Mouse (Mus musculus) CH12.LX (cell line): ENCODE results near the gene Zfp870. TPM values are rescaled to one million over a fixed set of nuclear protein-coding genes. Genes with fewer than 3 reads are reported as not detected.

Source experiments
- DNase-seq: peaks from one replicate; pipeline ENCODE4 v3.0.0-alpha.2; 2013; ENCODE audit errors: extremely low read depth
- H3K27ac ChIP-seq: 2 replicates; pipeline ENCODE4 v1.5.1; 2012; ENCODE audit warnings: low read depth, mild to moderate bottlenecking, control low read depth, moderate library complexity; ENCODE audit not compliant: insufficient read depth
- H3K27me3 ChIP-seq: replicated peaks from 2 replicates; pipeline ENCODE3; 2012; ENCODE audit warnings: inconsistent platforms
- H3K36me3 ChIP-seq, 2 experiments: replicated peaks in 1 of 2; 2 replicates each; pipeline versions ENCODE3 to v1.6.1; 2012; ENCODE audit warnings: inconsistent platforms in 1 of 2, low read length in 1 of 2, mild to moderate bottlenecking in 1 of 2, mixed read lengths in 1 of 2, moderate library complexity in 1 of 2; ENCODE audit not compliant: control insufficient read depth in 1 of 2, insufficient read depth in 1 of 2
- H3K4me1 ChIP-seq, 2 experiments: 2 replicates each; pipeline ENCODE4 v1.6.1; 2012; ENCODE audit warnings: inconsistent platforms in 1 of 2, moderate library complexity in 1 of 2; ENCODE audit not compliant: insufficient read depth in 2 of 2, control insufficient read depth in 1 of 2
- H3K4me2 ChIP-seq: 2 replicates; pipeline ENCODE4 v1.6.1; 2012; ENCODE audit warnings: low read depth, mild to moderate bottlenecking, control low read depth; ENCODE audit not compliant: poor library complexity, insufficient read depth, severe bottlenecking
- H3K4me3 ChIP-seq, 3 experiments: fragments of 150-350 bp in 1 of 3; sonication (generic) in 1 of 3; replicated peaks in 1 of 3; 2 replicates each; pipeline versions ENCODE3 to v1.5.1; 2011 to 2012; ENCODE audit warnings: low read depth in 2 of 3, low read length in 2 of 3, mild to moderate bottlenecking in 2 of 3, moderate library complexity in 2 of 3, control low read depth in 1 of 3, improper control_type of control experiment in 1 of 3, inconsistent platforms in 1 of 3, mixed read lengths in 1 of 3; ENCODE audit not compliant: poor library complexity in 1 of 3
- H3K79me2 ChIP-seq: replicated peaks from 2 replicates; pipeline ENCODE4 v1.6.1; 2012; ENCODE audit warnings: mild to moderate bottlenecking, moderate library complexity; ENCODE audit not compliant: control insufficient read depth, poor library complexity, insufficient read depth, severe bottlenecking; ENCODE audit errors: extremely low read depth
- H3K9ac ChIP-seq: 2 replicates; pipeline ENCODE4 v1.6.1; 2012; ENCODE audit warnings: low read depth, mild to moderate bottlenecking, control low read depth, moderate library complexity; ENCODE audit not compliant: insufficient read depth
- H3K9me3 ChIP-seq: replicated peaks from 2 replicates; pipeline ENCODE3; 2012; ENCODE audit warnings: low read length, inconsistent platforms, mixed read lengths
- BHLHE40 ChIP-seq: IDR thresholded peaks from 2 replicates; pipeline ENCODE4 v1.6.1; 2011; ENCODE audit warnings: mild to moderate bottlenecking, low read depth, low read length, improper control_type of control experiment
- CHD2 ChIP-seq: IDR thresholded peaks from 2 replicates; pipeline ENCODE4 v1.6.1; 2011; ENCODE audit warnings: low read length, improper control_type of control experiment
- CTCF ChIP-seq, 2 experiments: IDR thresholded peaks in 1 of 2; conservative IDR thresholded peaks in 1 of 2; 2 replicates each; pipeline ENCODE4 v1.5.1; 2011 to 2012; ENCODE audit warnings: low read depth in 2 of 2, low read length in 2 of 2, improper control_type of control experiment in 1 of 2, inconsistent platforms in 1 of 2, mild to moderate bottlenecking in 1 of 2, moderate library complexity in 1 of 2
- E2F4 ChIP-seq: IDR thresholded peaks from 2 replicates; pipeline ENCODE4 v1.6.1; 2011; ENCODE audit warnings: low read depth, low read length, improper control_type of control experiment; ENCODE audit not compliant: insufficient replicate concordance
- ELF1 ChIP-seq: IDR thresholded peaks from 2 replicates; pipeline ENCODE4 v1.6.1; 2014; ENCODE audit warnings: low read depth, mild to moderate bottlenecking, inconsistent platforms, low read length, improper control_type of control experiment
- ETS1 ChIP-seq: conservative IDR thresholded peaks from 2 replicates; pipeline ENCODE4 v1.6.1; 2012; ENCODE audit warnings: low read depth, mild to moderate bottlenecking, inconsistent platforms, low read length, improper control_type of control experiment, moderate library complexity
- IRF4 ChIP-seq: IDR thresholded peaks from 2 replicates; pipeline ENCODE4 v1.6.1; 2014; ENCODE audit warnings: low read depth, mild to moderate bottlenecking, inconsistent platforms, low read length, improper control_type of control experiment
- KAT2A ChIP-seq: IDR thresholded peaks from 2 replicates; pipeline ENCODE4 v1.6.1; 2012; ENCODE audit warnings: low read length, improper control_type of control experiment, inconsistent platforms; ENCODE audit not compliant: insufficient replicate concordance
- MAFK ChIP-seq: IDR thresholded peaks from 2 replicates; pipeline ENCODE4 v1.6.1; 2011; ENCODE audit warnings: low read length, improper control_type of control experiment; ENCODE audit not compliant: insufficient replicate concordance
- MAZ ChIP-seq: IDR thresholded peaks from 2 replicates; pipeline ENCODE4 v1.6.1; 2012; ENCODE audit warnings: low read depth, mild to moderate bottlenecking, inconsistent platforms, low read length, improper control_type of control experiment, moderate library complexity
- MEF2A ChIP-seq: IDR thresholded peaks from 2 replicates; pipeline ENCODE4 v1.6.1; 2014; ENCODE audit warnings: low read depth, mild to moderate bottlenecking, inconsistent platforms, low read length, improper control_type of control experiment, borderline replicate concordance
- MXI1 ChIP-seq: IDR thresholded peaks from 2 replicates; pipeline ENCODE4 v1.6.1; 2011; ENCODE audit warnings: mild to moderate bottlenecking, low read depth, low read length, improper control_type of control experiment
- MYC ChIP-seq: IDR thresholded peaks from 2 replicates; pipeline ENCODE4 v1.6.1; 2011; ENCODE audit warnings: low read depth, mild to moderate bottlenecking, improper control_type of control experiment, low read length
- NRF1 ChIP-seq: IDR thresholded peaks from 2 replicates; pipeline ENCODE4 v1.6.1; 2014; ENCODE audit warnings: low read depth, mild to moderate bottlenecking, inconsistent platforms, low read length, improper control_type of control experiment, moderate library complexity
- POLR2A ChIP-seq: IDR thresholded peaks from 2 replicates; pipeline ENCODE4 v1.6.1; 2011; ENCODE audit warnings: low read depth, mild to moderate bottlenecking, improper control_type of control experiment, low read length
- RAD21 ChIP-seq: IDR thresholded peaks from 2 replicates; pipeline ENCODE4 v1.6.1; 2011; ENCODE audit warnings: low read depth, mild to moderate bottlenecking, low read length, improper control_type of control experiment, moderate library complexity
- SIN3A ChIP-seq: IDR thresholded peaks from 2 replicates; pipeline ENCODE4 v1.6.1; 2012; ENCODE audit warnings: low read length, improper control_type of control experiment, inconsistent platforms
- TCF12 ChIP-seq: IDR thresholded peaks from 2 replicates; pipeline ENCODE4 v1.6.1; 2014; ENCODE audit warnings: low read depth, mild to moderate bottlenecking, inconsistent platforms, low read length, improper control_type of control experiment
- USF1 ChIP-seq: IDR thresholded peaks from 2 replicates; pipeline ENCODE4 v1.6.1; 2014; ENCODE audit warnings: low read depth, mild to moderate bottlenecking, inconsistent platforms, low read length, improper control_type of control experiment
- USF2 ChIP-seq: conservative IDR thresholded peaks from 2 replicates; pipeline ENCODE4 v1.6.1; 2011; ENCODE audit warnings: low read depth, low read length, improper control_type of control experiment
- ZC3H11A ChIP-seq: IDR thresholded peaks from 2 replicates; pipeline ENCODE4 v1.6.1; 2012; ENCODE audit warnings: low read depth, mild to moderate bottlenecking, inconsistent platforms, low read length, improper control_type of control experiment
- ZMIZ1 ChIP-seq: IDR thresholded peaks from 2 replicates; pipeline ENCODE4 v1.6.1; 2012; ENCODE audit warnings: low read depth, mild to moderate bottlenecking, inconsistent platforms, low read length, improper control_type of control experiment
- ZNF384 ChIP-seq: IDR thresholded peaks from 2 replicates; pipeline ENCODE4 v1.6.1; 2012; ENCODE audit warnings: low read depth, low read length, improper control_type of control experiment, inconsistent platforms
- dilution Hi-C: fragments of 300-500 bp; cut with MboI; formaldehyde crosslinking; loops from 2 replicates; pipeline ENCODE4 v1.14.3; 2020; ENCODE audit warnings: low sequenced_read_pairs; ENCODE audit not compliant: extremely low pct_unique_long_range_greater_than_20kb, extremely low pct_ligation_motif_present
- in situ Hi-C: fragments of 300-500 bp; cut with MboI; formaldehyde crosslinking; loops from 3 replicates; pipeline ENCODE4 v1.14.3; 2019; ENCODE audit warnings: low sequenced_read_pairs, low pct_ligation_motif_present, low pct_unique_long_range_greater_than_20kb, mixed read lengths
- polyA plus RNA-seq: library from polyadenylated mRNA; unstranded; fragments of >175 nt; gene quantifications from 2 replicates; pipeline ENCODE4 v1.2.1, GENCODE M21; 2012; ENCODE audit warnings: low read depth; ENCODE audit not compliant: insufficient read length
- total RNA-seq, 2 experiments: library from RNA; depleted of rRNA; stranded (reverse); fragments of 300-350 nt in 1 of 2; fragments of >200 nt in 1 of 2; gene quantifications; 2 replicates each; pipeline ENCODE4 v1.2.3; 2012 to 2014

Gene Zfp870
- total and polyA plus RNA-seq, 3 experiments = 3.4 to 10.4 (median 5.8) TPM

GRCm38 (mm10) chr17:32924658-32925312 is 33.3 kb upstream of the Zfp870 start:
- in situ Hi-C loops (no loop called here), dilution Hi-C loops (no loop called here)
- no peak overlapping the region for H3K27ac ChIP-seq
- H3K9me3 ChIP-seq = peaks cover 4% of the 10 kb centered on the region
- no peaks in the 10 kb centered on the region for H3K4me1 ChIP-seq
- peaks cover 6 to 46% of the 10 kb centered on the region in 2 experiments for H3K36me3 ChIP-seq
- no peak overlapping the region for H3K4me2 ChIP-seq
- no peak overlapping the region for H3K4me3 ChIP-seq
- no peaks in the 10 kb centered on the region for H3K79me2 ChIP-seq
- DNase-seq = no peak
- H3K9ac ChIP-seq = no peak overlapping the region
- no peak for TF ChIP-seq ZC3H11A
- no peak for TF ChIP-seq USF2
- no peak for TF ChIP-seq MXI1
- TF ChIP-seq NRF1 = no peak
- TF ChIP-seq MAZ = no peak
- no peak for TF ChIP-seq RAD21
- TF ChIP-seq BHLHE40 = no peak
- TF ChIP-seq POLR2A = no peak
- no peak for TF ChIP-seq E2F4
- TF ChIP-seq MAFK = no peak
- no peak for TF ChIP-seq TCF12
- TF ChIP-seq ETS1 = no peak
- no peak for TF ChIP-seq USF1
- no peak for TF ChIP-seq ELF1
- TF ChIP-seq ZMIZ1 = no peak
- no peak for TF ChIP-seq MYC
- TF ChIP-seq SIN3A = no peak
- TF ChIP-seq KAT2A = no peak
- no peaks in the 10 kb centered on the region for H3K27me3 ChIP-seq

DNA sequence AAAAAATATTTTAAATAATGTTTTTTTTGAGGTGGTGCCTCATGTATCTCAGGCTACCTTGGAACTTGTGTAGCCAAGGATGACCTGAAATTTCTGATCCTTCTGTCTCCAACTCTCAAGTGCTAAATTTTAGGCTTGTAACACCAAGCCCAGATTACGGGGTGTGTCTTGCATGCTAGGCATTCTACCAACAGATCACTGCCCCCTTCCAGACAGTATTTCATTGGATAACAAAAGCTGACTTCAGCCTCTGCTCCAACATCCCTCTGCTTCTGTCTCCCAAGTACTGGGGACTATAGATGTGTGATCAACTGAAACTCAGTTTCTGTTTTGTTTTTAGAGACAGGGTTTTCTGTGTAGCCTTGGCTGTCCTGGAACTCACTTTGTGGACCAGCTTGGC is 32.2 kb upstream of the Zfp870 start:
- Histone ChIP-seq H3K4me1 (no peaks in the 10 kb centered on the region), H3K4me3 (no peak overlapping the region), H3K36me3 (peaks cover 3 to 35% of the 10 kb centered on the region in 2 experiments), H3K27ac (no peak overlapping the region), H3K27me3 (peaks cover 2% of the 10 kb centered on the region)
- DNase-seq = no peak
- TF ChIP-seq ZNF384 (no peak), IRF4 (no peak), TCF12 (no peak), CHD2 (no peak), MEF2A (no peak), CTCF (conservative IDR thresholded peaks at IDR 0.05 in 1 of 2, IDR thresholded peaks at IDR 0.05 in 1 of 2; ENCODE audit: low read depth in 2 of 2, low read length in 2 of 2) (no peak), RAD21 (no peak)
- TF ChIP-seq, all 38 proteins: peak for 0
- dilution Hi-C loops = no loop called here
- Histone ChIP-seq H3K79me2 (no peaks in the 10 kb centered on the region), H3K9ac (no peak overlapping the region), H3K9me3 (peaks cover 4% of the 10 kb centered on the region), H3K4me2 (no peak overlapping the region)
- in situ Hi-C loops = no loop called here
